8 mouse cellular contexts compared by ENCODE assay signal in the genomic region with DNA sequence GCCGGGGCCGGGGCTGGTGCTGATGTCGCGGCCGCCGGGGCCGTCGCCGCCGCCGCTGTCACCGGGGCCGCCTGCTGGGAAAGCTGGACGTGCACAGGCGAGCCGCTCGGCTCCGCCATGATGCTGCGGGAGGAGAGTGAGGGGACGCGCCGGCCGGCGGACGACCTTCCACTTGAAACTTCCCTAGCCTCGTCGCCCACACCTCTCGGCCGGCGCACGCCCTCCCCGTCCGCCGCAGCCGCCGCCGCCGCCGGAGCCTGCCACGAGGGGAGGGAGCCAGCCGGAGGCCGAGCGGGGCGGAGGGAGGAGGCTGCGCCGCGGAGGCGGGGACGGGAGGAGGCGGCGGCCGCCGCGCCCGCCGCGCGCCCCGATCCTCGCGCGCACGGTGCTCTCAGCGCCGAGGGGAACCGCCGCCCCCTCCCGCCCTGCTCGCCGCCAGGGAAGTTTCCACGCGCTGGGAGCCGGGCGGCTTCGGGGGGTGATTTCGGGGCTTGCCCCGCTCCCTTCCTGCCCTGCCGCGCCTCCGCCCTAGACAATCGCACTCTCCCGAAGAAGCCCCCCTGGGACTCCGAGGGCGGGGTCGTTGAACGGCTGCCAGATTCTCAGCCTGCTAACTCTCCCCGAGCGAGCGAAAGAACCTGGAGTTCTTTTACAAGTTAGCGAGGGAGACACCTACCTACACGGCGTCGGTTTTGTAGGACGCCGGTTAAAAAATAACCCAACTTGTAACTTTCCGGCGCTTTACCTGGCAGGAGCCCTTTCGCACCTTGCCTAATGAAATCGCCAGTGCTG. TPM values are rescaled to one million over a fixed set of nuclear protein-coding genes. Genes with fewer than 3 reads are reported as not detected.
DNase-seq lines count a peak whose midpoint lies in the region; ATAC-seq lines count a peak whose summit lies in the region.

TSS of gene Stk39 (minus strand) at position 510 of the 792 bp plus-strand sequence.

- DNase-seq in T-cell, adult 2 months (ENCODE audit: low spot score): peak; percentile 64
- DNase-seq in cerebellum, postnatal 10 days: peak; percentile 88 to 89
- DNase-seq in frontal cortex, postnatal 36 days (ENCODE audit: low spot score in 2 of 2): peak; percentile 48 to 65
- peak; percentile 55 for DNase-seq in layer of hippocampus, postnatal 25 days (ENCODE audit: extremely low spot score in 1 of 2, low spot score in 1 of 2)
- DNase-seq in lung, postnatal 14 days: peak; percentile 80
- peak; percentile 84 for DNase-seq in retina, postnatal 1 day
- peak; percentile 84 for DNase-seq in urinary bladder, postnatal 14 days (ENCODE audit: low spot score)

- ATAC-seq in hindbrain, embryonic 13.5 days (ENCODE audit: low FRiP score): peak; percentile 84

- peak within 1 kb of the TSS; percentile 97 for H3K4me3 ChIP-seq in hindbrain, embryonic 13.5 days

- WGBS in hindbrain, embryonic 13.5 days: 0% methylated on average over 56 of the region's 99 CpGs

- H3K4me2 ChIP-seq in hindbrain, embryonic 13.5 days: peak within 1 kb of the TSS; percentile 76

- peak within 1 kb of the TSS; percentile 94 for H3K9ac ChIP-seq in hindbrain, embryonic 13.5 days

- no peaks in the 10 kb centered on the region for H3K9me3 ChIP-seq in hindbrain, embryonic 13.5 days

- no peaks in the 10 kb centered on the region for H3K36me3 ChIP-seq in hindbrain, embryonic 13.5 days

- H3K27ac ChIP-seq in hindbrain, embryonic 13.5 days: peak within 1 kb of the TSS; percentile 96

- H3K27me3 ChIP-seq in hindbrain, embryonic 13.5 days: no peaks in the 10 kb centered on the region

- H3K4me1 ChIP-seq in hindbrain, embryonic 13.5 days (replicated peaks): peaks cover 21% of the 10 kb centered on the region

RNA-seq across cellular contexts. Expression of gene Stk39, which starts in this region (rescaled TPM):
- polyA plus RNA-seq in hindbrain, embryonic 13.5 days (2015; fragmentation: Nextera tagmentation; extraction: Ambion mirVana): 36.8 and 39.4 TPM in 2 replicates
- total RNA-seq in layer of hippocampus, postnatal 25 days (2021): 10 to 100 TPM; 57.8 to 62.4 TPM

Comparison
In these comparisons a context has a peak if more than half of its experiments do, and no peak if none do; other contexts are left out.
1. Peak in every context shown above with its lines: DNase-seq, ATAC-seq, H3K4me3 ChIP-seq and H3K27ac ChIP-seq.